Mouse (Mus musculus) embryonic facial prominence, embryonic 11.5 days (tissue): Measurements from ENCODE around the gene Sh2d3c. TPM values are rescaled to one million over a fixed set of nuclear protein-coding genes. Genes with fewer than 3 reads are reported as not detected.
A peak's percentile ranks its signal among the peaks of the same experiment; 100 is the strongest.

ENCODE experiments used
- ATAC-seq: fragments of 200-750 bp; cut with Nextera tagmentation; replicated peaks from 2 replicates; pipeline ENCODE4 v1.8.0; 2017; ENCODE audit warnings: low read depth; ENCODE audit not compliant: insufficient number of reproducible peaks, low FRiP score, low TSS enrichment
- DNase-seq: peaks from one replicate; pipeline ENCODE4 v3.0.0-alpha.2; 2015; ENCODE audit warnings: low spot score
- H3K27ac ChIP-seq: fragments of 300-500 bp; sonication (generic); replicated peaks from 2 replicates; pipeline ENCODE4 v1.5.1; 2014; ENCODE audit warnings: mild to moderate bottlenecking, low read depth, low read length, control low read depth
- H3K27me3 ChIP-seq: fragments of 300-500 bp; sonication (generic); 2 replicates; pipeline ENCODE4 v1.6.1; 2014; ENCODE audit warnings: mild to moderate bottlenecking, low read length, moderate library complexity, mixed read lengths; ENCODE audit not compliant: control insufficient read depth, insufficient read depth
- H3K36me3 ChIP-seq: fragments of 300-500 bp; sonication (generic); replicated peaks from 2 replicates; pipeline ENCODE4 v1.6.1; 2014; ENCODE audit warnings: low read depth, mild to moderate bottlenecking, low read length, moderate library complexity, mixed read lengths; ENCODE audit not compliant: control insufficient read depth, insufficient read depth
- H3K4me1 ChIP-seq: fragments of 300-500 bp; sonication (generic); 2 replicates; pipeline ENCODE4 v1.6.1; 2014; ENCODE audit warnings: low read length, mixed read lengths; ENCODE audit not compliant: control insufficient read depth, insufficient read depth
- H3K4me2 ChIP-seq: fragments of 300-500 bp; sonication (generic); 2 replicates; pipeline ENCODE4 v1.6.1; 2014; ENCODE audit warnings: low read depth, mild to moderate bottlenecking, control low read depth, low read length, moderate library complexity
- H3K4me3 ChIP-seq: fragments of 300-500 bp; sonication (generic); 2 replicates; pipeline ENCODE4 v1.5.1; 2014; ENCODE audit warnings: low read depth, low read length, control low read depth
- H3K9ac ChIP-seq: fragments of 300-500 bp; sonication (generic); replicated peaks from 2 replicates; pipeline ENCODE4 v1.6.1; 2014; ENCODE audit warnings: mild to moderate bottlenecking, control low read depth, low read length
- H3K9me3 ChIP-seq: fragments of 300-500 bp; sonication (generic); replicated peaks from 2 replicates; pipeline ENCODE4 v1.6.1; 2016; ENCODE audit warnings: mild to moderate bottlenecking, low read length, inconsistent platforms, mixed read lengths; ENCODE audit not compliant: control insufficient read depth
- WGBS: fragments of 180-500 bp; shearing (Covaris S2); extraction: QIAGEN DNeasy Blood & Tissue Kit; methylation state at CpG from one replicate; pipeline ENCODE4 v1.1.7; 2014; 5-methylcytosine and 5-hydroxymethylcytosine counted together
- polyA plus RNA-seq: library from polyadenylated mRNA; unstranded; fragments of >200 nt; fragmentation: Nextera tagmentation; extraction: Ambion mirVana; gene quantifications from 2 replicates; pipeline ENCODE4 v1.2.1, GENCODE M21; 2014

The Sh2d3c gene
- polyA plus RNA-seq, 1 experiment from 2014 or later = 21.1 TPM

DNA sequence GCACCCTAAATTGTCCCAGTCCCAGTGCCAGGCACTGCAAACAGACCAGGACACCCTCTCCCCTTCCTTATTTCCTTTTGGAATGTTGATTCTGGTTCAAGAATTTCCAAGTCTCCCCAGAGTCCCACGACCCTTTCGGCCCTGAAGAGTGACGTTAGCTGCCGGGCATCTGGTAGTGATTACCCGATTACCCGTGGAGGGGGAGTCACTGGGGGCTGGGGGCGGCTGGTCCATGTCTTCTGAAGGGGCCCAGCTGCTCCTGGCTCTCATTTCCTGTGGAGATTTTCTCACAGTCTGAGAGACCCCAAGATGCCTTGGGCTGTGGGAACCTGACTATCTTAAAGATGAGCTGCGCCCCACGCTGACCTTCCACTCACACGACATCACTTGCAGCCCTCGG, 10.0 kb downstream of the Sh2d3c start:
- Histone ChIP-seq H3K36me3 (no peaks in the 10 kb centered on the region), H3K4me1 (peaks cover 16% of the 10 kb centered on the region), H3K9ac (peak overlapping the region; percentile 18; the same call in 1 of the 2 replicates), H3K27me3 (no peaks in the 10 kb centered on the region), H3K4me3 (no peak overlapping the region), H3K4me2 (peak overlapping the region; percentile 35), H3K27ac (peak overlapping the region; percentile 77), H3K9me3 (no peaks in the 10 kb centered on the region)
- peak; percentile 92 for DNase-seq
- ATAC-seq = peak; percentile 24; the same call in 1 of the 2 replicates
- WGBS = 19% methylated on average over 11 of the region's 11 CpGs

GRCm38 (mm10) chr2:32731911-32732310, 11.1 kb downstream of the Sh2d3c start:
- no peak overlapping the region for H3K9ac ChIP-seq
- no peaks in the 10 kb centered on the region for H3K9me3 ChIP-seq
- WGBS = 54% methylated on average over 4 of the region's 4 CpGs
- ATAC-seq (no peak), DNase-seq (no peak)
- H3K27ac ChIP-seq = 0 out of 2 replicates have a peak overlapping the region, but pooled peaks have one; percentile 77
- no peak overlapping the region for H3K4me3 ChIP-seq
- H3K4me1 ChIP-seq = peaks cover 16% of the 10 kb centered on the region
- no peak overlapping the region for H3K4me2 ChIP-seq
- no peaks in the 10 kb centered on the region for H3K27me3 ChIP-seq
- no peaks in the 10 kb centered on the region for H3K36me3 ChIP-seq

GRCm38 (mm10) chr2:32732695-32733094, 11.8 kb downstream of the Sh2d3c start:
- Histone ChIP-seq H3K27ac (no peak overlapping the region), H3K27me3 (no peaks in the 10 kb centered on the region), H3K4me2 (no peak overlapping the region), H3K9ac (no peak overlapping the region), H3K4me3 (no peak overlapping the region), H3K36me3 (no peaks in the 10 kb centered on the region), H3K9me3 (no peaks in the 10 kb centered on the region), H3K4me1 (peaks cover 16% of the 10 kb centered on the region)
- WGBS = 64% methylated on average over 6 of the region's 6 CpGs
- no peak for DNase-seq
- no peak for ATAC-seq

GRCm38 (mm10) chr2:32734480-32734879, 13.6 kb downstream of the Sh2d3c start:
- Histone ChIP-seq H3K4me3 (no peak overlapping the region), H3K9me3 (no peaks in the 10 kb centered on the region), H3K27me3 (no peaks in the 10 kb centered on the region), H3K4me1 (peaks cover 11% of the 10 kb centered on the region), H3K36me3 (no peaks in the 10 kb centered on the region), H3K27ac (no peak overlapping the region), H3K9ac (no peak overlapping the region), H3K4me2 (no peak overlapping the region)
- no peak; the same call in 1 of the 2 replicates for ATAC-seq
- DNase-seq = no peak
- WGBS = 38% methylated on average over 4 of the region's 4 CpGs

- Histone ChIP-seq H3K4me1 (peaks cover 11% of the 10 kb centered on the region), H3K27me3 (no peaks in the 10 kb centered on the region), H3K9me3 (no peaks in the 10 kb centered on the region), H3K4me3 (no peak overlapping the region), H3K27ac (no peak overlapping the region), H3K36me3 (no peaks in the 10 kb centered on the region), H3K4me2 (no peak overlapping the region), H3K9ac (no peak overlapping the region)
- DNase-seq = no peak
- no peak for ATAC-seq
- 35% methylated on average over 4 of the region's 4 CpGs for WGBS
Observed at GRCm38 (mm10) chr2:32734933-32735332, 14.1 kb downstream of the Sh2d3c start.

DNA sequence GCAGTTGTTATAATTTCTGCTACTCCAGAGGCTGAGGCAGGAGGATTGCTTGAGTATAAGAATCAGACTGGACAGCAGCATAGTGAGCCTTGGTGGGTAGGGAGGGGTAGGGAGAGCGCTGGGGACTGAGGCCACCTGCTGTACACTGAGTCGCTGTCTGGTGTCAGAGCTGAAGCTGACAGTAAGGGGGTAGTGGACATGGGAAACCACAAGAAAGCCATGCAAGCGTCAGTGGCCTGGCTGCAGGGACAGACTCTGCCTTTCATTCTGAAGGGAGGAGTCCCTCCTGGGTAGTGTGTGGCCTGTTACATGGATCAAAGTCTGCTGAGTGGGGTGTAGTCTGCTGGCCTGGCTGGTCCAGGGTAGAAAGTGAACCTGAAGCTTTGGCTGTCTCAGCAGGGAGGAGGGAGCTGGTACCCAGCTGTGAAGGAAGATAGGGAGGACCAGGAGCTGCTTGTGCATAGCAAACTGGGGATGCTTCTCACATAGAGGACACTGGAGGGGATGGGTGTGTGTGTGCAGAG, 15.5 kb downstream of the Sh2d3c start:
- no peak for DNase-seq
- peaks cover 6% of the 10 kb centered on the region for H3K27me3 ChIP-seq
- no peak overlapping the region for H3K27ac ChIP-seq
- H3K9me3 ChIP-seq = no peaks in the 10 kb centered on the region
- no peak overlapping the region for H3K4me3 ChIP-seq
- H3K9ac ChIP-seq = no peak overlapping the region
- no peak overlapping the region for H3K4me2 ChIP-seq
- no peak for ATAC-seq
- peaks cover 10% of the 10 kb centered on the region for H3K4me1 ChIP-seq
- H3K36me3 ChIP-seq = no peaks in the 10 kb centered on the region
- WGBS = 63% methylated on average over 3 of the region's 3 CpGs

DNA sequence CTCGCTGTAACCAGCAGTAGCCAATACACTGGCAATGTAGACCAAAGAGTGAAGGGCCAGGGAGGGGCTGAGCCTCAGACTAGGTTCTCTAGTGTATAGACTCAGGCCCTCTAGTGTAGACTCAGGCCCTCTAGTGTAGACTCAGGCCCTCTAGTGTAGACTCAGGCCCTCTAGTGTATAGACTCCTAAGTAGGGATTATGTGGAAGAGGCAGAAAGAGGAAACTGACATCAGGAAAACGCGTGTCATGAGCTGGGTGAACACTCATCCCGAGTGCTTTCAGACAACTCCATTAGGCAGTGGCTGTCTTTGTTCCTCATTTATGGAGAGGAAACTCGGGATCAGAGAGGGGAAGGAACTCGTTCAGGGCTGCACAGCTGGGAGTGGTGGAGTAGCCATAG, 16.2 kb downstream of the Sh2d3c start:
- ATAC-seq (no peak), DNase-seq (no peak)
- H3K4me3 ChIP-seq = no peak overlapping the region
- no peaks in the 10 kb centered on the region for H3K9me3 ChIP-seq
- H3K4me2 ChIP-seq = no peak overlapping the region
- H3K27me3 ChIP-seq = peaks cover 10% of the 10 kb centered on the region
- H3K4me1 ChIP-seq = peaks cover 12% of the 10 kb centered on the region
- H3K36me3 ChIP-seq = no peaks in the 10 kb centered on the region
- H3K9ac ChIP-seq = no peak overlapping the region
- H3K27ac ChIP-seq = no peak overlapping the region
- WGBS = 59% methylated on average over 6 of the region's 6 CpGs

DNA sequence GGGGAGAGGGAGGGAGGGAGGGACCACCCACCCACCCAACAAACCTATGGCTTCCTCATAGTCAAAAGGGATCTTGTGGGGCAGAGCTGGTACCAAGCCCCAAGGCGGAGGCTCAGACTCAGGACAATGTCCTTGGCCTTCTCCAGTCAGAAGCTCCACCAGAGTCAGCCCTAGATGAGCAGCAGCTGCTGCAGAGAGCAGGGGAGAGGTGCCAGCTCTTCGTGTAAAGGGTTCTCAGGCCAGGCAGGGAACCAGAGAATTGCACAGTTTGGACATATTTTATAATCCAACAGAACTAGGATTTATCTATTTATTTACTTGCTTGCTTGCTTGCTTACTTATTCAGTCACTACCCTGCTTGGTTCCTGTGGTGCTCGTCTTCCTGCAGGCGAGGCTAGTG, 18.5 kb downstream of the Sh2d3c start:
- H3K9ac ChIP-seq = no peak overlapping the region
- H3K27me3 ChIP-seq = peaks cover 10% of the 10 kb centered on the region
- no peaks in the 10 kb centered on the region for H3K9me3 ChIP-seq
- 84% methylated on average over 4 of the region's 4 CpGs for WGBS
- ATAC-seq (no peak), DNase-seq (no peak)
- no peak overlapping the region for H3K4me3 ChIP-seq
- peaks cover 12% of the 10 kb centered on the region for H3K4me1 ChIP-seq
- H3K27ac ChIP-seq = no peak overlapping the region
- no peak overlapping the region for H3K4me2 ChIP-seq
- H3K36me3 ChIP-seq = no peaks in the 10 kb centered on the region
